Mouse (Mus musculus): ENCODE measurements around the gene Adora2a.
"Not testable (repeated sequence)": the region's sequence is repeated elsewhere in the genome, so short reads cannot be mapped to it uniquely, and the experiment has no call there.

The Adora2a gene

DNA sequence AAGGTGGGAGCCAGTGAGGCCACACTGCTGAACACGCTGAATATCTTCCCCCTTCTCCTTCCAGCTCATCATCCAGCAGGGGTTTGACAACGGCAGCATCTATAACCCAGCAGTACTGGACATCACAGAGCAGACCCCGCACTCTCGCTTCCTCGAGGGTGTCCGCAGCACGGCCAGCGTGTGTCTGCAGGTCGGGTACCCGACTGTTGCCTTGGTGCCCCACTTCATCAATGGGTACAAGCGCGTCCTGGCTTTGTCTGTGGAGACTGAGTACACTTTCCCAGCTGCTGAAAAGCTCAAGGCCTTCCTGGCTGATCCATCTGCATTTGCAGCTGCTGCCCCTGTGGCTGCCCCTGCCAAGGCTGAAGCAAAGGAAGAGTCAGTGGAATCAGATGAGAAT is 35.9 kb downstream of the Adora2a start:
- no peak for DNase-seq

DNA sequence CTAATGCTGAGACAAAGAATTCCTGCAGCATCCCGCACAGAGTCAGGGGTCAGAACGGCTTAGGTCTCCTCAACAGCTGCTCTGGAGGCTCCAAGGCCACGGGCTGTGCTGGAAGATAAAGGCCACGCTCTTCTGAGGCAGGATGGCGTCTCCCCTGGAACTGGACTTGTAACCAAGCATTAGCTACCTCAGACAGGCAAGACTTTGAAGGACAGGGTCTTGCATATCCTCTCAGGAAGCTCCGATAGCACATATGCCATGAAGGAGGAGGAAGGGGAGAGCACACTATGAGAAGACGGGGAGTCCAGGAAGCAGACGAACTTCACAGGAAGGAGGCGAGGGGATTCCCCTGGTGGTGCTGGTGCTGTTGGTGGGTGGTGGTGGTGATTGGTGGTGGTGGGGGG is 37.2 kb downstream of the Adora2a start:
- not testable (repeated sequence) for DNase-seq

DNA sequence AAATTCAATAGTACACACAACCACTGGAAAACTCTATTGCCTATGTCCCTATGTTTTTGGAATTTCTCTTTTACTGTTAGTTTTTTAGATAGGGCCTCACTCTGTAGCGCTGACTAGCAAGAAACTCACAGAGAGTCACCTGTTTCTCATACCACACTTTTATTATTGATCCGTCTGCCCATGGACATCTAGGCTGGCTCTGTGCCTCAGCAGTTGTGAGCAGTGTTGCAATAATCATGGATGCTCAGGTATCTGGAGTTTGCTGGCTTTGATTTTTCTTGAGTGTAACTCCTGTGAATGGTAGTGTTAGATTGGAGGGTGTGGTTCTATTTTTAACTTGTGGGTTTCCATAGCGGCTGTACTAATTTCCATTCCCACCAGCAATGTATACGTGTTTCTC is 38.7 kb downstream of the Adora2a start:
- no peak for DNase-seq

DNA sequence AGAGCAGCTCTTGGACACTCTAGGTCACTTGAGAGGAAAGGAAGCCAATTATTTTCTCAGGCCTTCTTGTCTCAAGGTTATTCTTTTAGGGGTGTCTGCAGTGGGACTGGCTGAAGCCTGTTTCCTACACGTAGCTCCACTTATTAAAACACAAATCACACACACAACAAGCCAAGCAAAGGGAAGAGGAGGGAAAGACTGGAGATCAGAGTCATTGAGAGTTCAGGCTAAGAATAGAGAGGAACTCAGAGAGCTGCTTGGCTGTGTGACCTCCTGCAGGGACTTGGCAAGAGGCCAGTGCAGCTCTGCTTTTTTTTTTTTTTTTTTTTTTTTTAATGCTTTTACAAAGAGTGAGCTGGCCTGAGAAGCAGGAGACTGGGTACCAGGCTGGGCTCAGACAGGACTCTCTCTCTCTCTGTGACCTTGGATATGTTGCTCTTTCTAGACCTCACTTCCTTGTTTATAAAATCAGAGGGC is 47.6 kb downstream of the Adora2a start:
- DNase-seq, result not testable (repeated sequence)

DNA sequence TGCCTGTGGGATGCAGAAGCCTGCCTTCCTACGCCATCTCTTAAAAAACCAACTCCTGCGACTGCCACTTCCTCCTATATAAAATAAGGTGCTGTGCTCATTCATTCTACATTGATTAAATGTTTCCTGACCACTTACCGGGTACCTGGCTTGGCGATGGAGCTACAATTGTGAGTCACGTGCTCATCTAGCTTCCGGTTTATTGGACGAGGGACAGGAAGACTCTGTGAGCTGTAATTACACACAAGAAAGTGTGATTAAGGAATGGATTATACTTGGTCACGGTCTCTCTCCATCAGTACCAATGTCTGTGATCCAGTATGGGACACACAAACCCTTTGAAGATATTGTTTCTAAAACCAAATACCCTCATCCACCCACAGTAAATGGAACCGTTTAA is 48.1 kb downstream of the Adora2a start:
- no peak for DNase-seq

DNA sequence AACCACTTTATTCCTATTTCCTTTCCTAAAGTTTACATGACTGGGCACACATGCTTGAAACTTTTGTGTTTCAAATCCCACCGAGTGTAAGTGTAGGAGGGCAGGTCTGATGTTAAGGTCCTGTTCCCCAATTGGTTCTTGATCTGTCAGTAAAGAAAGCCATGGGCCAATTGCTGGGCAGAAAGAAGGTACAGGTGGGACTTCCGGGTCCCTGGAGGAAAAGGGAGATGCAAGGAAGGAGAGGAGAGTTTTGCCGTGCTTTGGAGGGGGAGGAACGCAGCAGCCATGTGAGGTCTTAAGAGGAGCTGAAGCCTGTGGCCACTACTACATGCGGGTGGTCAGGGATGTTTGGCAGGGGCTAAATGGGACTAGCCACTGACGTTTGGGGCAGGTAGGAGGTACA is 48.6 kb downstream of the Adora2a start:
- peak; percentile 32 for DNase-seq

DNA sequence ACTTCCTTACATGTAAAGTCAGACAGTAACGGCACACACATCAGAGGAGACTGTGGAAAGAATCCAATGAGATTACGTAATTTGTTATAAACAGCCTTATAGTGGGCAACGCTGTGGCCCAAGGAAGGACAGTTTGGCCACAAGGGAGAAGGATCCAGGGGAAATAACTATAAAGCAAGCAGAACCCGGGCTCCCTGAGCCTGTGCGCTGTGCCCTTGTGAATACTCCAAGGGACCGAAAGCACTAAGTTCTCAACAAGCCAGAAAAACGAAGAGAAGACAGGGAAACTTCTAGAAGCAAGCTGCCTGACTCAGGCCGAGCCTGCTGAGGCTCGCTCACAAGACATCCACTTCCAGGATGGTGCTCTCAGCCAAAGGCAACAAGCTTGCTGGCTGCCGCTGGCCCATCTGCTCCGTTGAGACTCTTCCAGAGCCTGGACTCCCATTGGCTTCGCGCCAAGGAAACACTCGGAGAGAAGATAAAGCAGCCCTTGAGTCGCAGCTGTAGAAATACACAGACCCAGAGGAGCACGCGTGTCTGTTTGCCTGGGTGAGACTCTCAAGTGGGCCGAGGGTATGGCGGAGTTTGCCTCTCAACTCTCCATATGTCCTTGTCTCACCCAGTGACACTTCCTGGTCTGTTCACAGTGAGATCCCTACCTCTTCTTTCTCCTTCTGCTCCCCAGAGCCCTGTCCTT is 57.1 kb downstream of the Adora2a start:
- not testable (repeated sequence) for DNase-seq

DNA sequence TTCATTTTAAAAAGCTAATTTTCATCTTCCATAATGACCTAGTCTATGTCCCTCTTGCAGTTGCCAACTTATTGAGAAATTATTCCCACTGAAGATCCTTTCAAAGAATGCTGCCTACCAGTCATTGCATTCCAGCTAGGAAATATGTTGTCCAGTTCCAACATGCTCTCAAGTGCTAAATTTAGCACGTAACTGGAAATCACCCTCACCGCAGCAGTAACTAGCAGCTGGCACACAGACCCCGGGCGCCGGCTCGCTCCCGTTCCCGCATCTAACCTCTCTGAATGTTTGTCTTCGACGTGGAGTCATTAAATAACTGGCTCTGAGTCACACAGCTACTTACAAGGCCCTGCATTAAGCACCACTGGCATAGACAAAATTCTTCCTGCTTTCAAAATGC is 62.0 kb downstream of the Adora2a start:
- no peak for DNase-seq
